Mouse (Mus musculus) adrenal gland, postnatal 25 days (tissue): ENCODE measurements around the gene Gm42878. TPM values are rescaled to one million over a fixed set of nuclear protein-coding genes. Genes with fewer than 3 reads are reported as not detected.

Experiments used
- DNase-seq: peaks from one replicate; pipeline ENCODE4 v3.0.0; 2021; ENCODE audit warnings: mixed read lengths
- total RNA-seq: library from RNA; stranded (reverse); gene quantifications from 2 replicates; pipeline ENCODE4 v1.2.3, GENCODE M21; 2021

Gm42878 gene
- total RNA-seq, 1 experiment from 2014 or later = not detected

DNA sequence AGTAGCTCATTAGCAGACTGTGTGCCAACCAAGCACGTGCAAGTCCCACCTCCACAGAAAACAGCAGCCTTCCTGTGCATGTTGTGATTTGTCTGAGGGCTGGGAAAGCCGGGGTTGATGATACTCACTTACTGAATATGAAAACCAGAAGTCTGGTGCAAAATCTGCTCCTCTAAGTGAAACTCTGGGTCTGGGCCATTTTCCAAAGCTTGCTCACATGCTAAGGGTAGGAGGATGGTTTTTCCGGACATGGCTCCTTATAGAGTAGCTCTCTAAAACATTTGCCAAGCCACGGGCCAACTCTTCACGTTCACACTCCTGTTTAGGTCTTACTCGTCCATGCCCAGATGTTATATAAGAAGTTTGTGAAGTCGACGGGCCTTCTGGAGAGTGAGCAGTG, 52.0 kb downstream of the Gm42878 start:
- no peak for DNase-seq

- DNase-seq = no peak
Measured at GRCm38 (mm10) chr5:121484801-121485200, 60.5 kb downstream of the Gm42878 start.

- DNase-seq = no peak
Measured at GRCm38 (mm10) chr5:121477680-121478079, 67.6 kb downstream of the Gm42878 start.

- no peak for DNase-seq
Measured at GRCm38 (mm10) chr5:121476040-121476439, 69.2 kb downstream of the Gm42878 start.

DNA sequence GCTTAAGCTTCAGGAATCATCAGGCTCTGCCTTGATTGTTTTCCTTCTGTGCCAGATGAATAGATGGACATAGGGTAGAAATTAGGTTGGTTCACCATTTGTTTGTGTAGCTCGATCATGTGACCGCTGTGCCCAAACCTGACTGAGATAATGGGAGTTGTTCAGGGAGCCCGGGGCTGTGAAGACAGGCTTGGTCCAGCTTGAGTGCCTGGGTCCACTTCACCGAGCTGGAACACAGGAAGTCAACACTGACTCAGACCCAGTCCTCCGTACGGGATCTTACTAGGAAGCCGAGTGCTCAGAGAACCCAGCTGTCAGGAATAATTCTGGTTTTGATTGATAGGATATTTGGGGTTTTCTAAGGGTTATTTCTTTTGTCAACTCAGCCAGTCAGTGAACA, 70.7 kb downstream of the Gm42878 start:
- no peak for DNase-seq

DNA sequence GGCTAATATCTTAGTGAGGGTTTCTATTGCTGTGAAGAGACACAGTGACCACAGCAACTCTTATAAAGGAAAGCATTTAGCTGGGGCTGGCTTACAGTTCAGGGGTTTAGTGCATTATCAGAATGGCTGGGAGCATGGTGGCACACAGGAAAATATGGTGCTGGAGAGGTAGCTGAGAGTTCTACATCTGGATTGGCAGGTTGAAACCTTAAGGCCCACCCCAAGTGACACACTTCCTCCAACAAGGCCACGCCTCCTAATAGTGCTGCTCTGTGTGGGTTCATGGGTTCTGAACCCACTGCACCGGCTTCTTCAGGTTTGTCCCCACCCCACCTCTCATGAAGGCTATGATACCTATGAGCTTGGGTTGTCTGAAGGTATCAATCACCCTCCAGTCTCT, 72.9 kb downstream of the Gm42878 start:
- no peak for DNase-seq

DNA sequence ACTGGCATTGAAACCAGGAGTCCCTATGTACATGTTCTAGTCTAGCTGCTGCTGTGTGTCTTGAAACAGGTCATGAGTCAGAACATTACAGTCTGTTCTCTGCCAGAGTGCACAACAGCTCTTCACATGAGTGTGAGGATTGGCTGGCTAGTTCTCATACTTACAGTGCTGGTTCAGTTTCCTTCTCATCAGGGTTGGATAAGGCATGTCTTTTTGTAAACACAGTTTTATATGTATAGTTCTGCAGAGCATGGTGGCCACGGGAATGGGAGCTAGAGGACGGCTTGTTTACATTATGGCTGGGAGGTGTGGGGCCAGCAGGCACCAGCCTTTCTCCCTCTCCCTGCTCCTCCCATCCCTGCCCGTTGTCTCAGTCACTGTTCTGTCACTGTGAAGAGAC, 75.7 kb downstream of the Gm42878 start:
- no peak for DNase-seq

Other genes with a start within 250 kb of the Gm42878 start
- 28.1 and 50.7 TPM in 2 replicates for gene Trafd1, start 159.8 kb downstream of the Gm42878 start, total RNA-seq
- 35.2 and 38.6 TPM in 2 replicates for gene Naa25, start 147.5 kb downstream of the Gm42878 start, total RNA-seq
- 5.5 and 8.1 TPM in 2 replicates for gene Tmem116, start 93.6 kb downstream of the Gm42878 start, total RNA-seq
- gene Erp29, start 93.0 kb downstream of the Gm42878 start, total RNA-seq = 96.8 and 103 TPM in 2 replicates
- gene Adam1b, start 42.0 kb downstream of the Gm42878 start, total RNA-seq = not detected in 2 replicates
- 6.4 and 7.9 TPM in 2 replicates for gene Adam1a, start within 50 bp of the Gm42878 start, total RNA-seq
- gene Mapkapk5, start 423 bp upstream of the Gm42878 start, total RNA-seq = 72.2 and 105 TPM in 2 replicates
- gene Aldh2, start 48.3 kb upstream of the Gm42878 start, total RNA-seq = 1,568 and 1,679 TPM in 2 replicates
- 19.8 and 26.7 TPM in 2 replicates for gene Acad12, start 73.5 kb upstream of the Gm42878 start, total RNA-seq
- gene Acad10, start 115.0 kb upstream of the Gm42878 start, total RNA-seq = 21.8 and 26.2 TPM in 2 replicates
- gene Brap, start 115.1 kb upstream of the Gm42878 start, total RNA-seq = 55.1 and 64.3 TPM in 2 replicates
- 172 and 216 TPM in 2 replicates for gene Atxn2, start 165.9 kb upstream of the Gm42878 start, total RNA-seq